Mouse (Mus musculus) hindbrain, embryonic 13.5 days (tissue): ENCODE measurements around the gene Spta1. TPM values are rescaled to one million over a fixed set of nuclear protein-coding genes. Genes with fewer than 3 reads are reported as not detected.

Experiments used
- ATAC-seq: fragments of 200-750 bp; cut with Nextera tagmentation; 2 replicates; pipeline ENCODE4 v1.8.0; 2017; ENCODE audit warnings: moderate TSS enrichment; ENCODE audit not compliant: low FRiP score
- H3K27ac ChIP-seq: fragments of 300-500 bp; sonication (generic); 2 replicates; pipeline ENCODE4 v1.5.1; 2015; ENCODE audit warnings: inconsistent platforms, mild to moderate bottlenecking, moderate library complexity
- H3K27me3 ChIP-seq: fragments of 300-500 bp; sonication (generic); 2 replicates; pipeline ENCODE4 v1.6.1; 2015; ENCODE audit warnings: mild to moderate bottlenecking, inconsistent platforms
- H3K36me3 ChIP-seq: fragments of 300-500 bp; sonication (generic); 2 replicates; pipeline ENCODE4 v1.6.1; 2015; ENCODE audit warnings: mild to moderate bottlenecking, inconsistent platforms
- H3K4me1 ChIP-seq: fragments of 300-500 bp; sonication (generic); replicated peaks from 2 replicates; pipeline ENCODE4 v1.6.1; 2015; ENCODE audit warnings: inconsistent platforms
- H3K4me2 ChIP-seq: fragments of 300-500 bp; sonication (generic); 2 replicates; pipeline ENCODE4 v1.6.1; 2015; ENCODE audit warnings: inconsistent platforms, mild to moderate bottlenecking, moderate library complexity
- H3K4me3 ChIP-seq: fragments of 300-500 bp; sonication (generic); 2 replicates; pipeline ENCODE4 v1.5.1; 2015; ENCODE audit warnings: mild to moderate bottlenecking, inconsistent platforms
- H3K9ac ChIP-seq: fragments of 300-500 bp; sonication (generic); 2 replicates; pipeline ENCODE4 v1.6.1; 2015; ENCODE audit warnings: mild to moderate bottlenecking, inconsistent platforms
- H3K9me3 ChIP-seq: fragments of 300-500 bp; sonication (generic); 2 replicates; pipeline ENCODE4 v1.6.1; 2016; ENCODE audit warnings: inconsistent platforms
- WGBS: fragments of 180-500 bp; shearing (Covaris S2); methylation state at CpG from one replicate; pipeline ENCODE4 v1.1.7; 2015; 5-methylcytosine and 5-hydroxymethylcytosine counted together
- polyA plus RNA-seq: library from polyadenylated mRNA; unstranded; fragments of >200 nt; fragmentation: Nextera tagmentation; extraction: Ambion mirVana; gene quantifications from 2 replicates; pipeline ENCODE4 v1.2.1, GENCODE M21; 2015

The Spta1 gene
- polyA plus RNA-seq, 1 experiment from 2014 or later, result 0.16 TPM

DNA sequence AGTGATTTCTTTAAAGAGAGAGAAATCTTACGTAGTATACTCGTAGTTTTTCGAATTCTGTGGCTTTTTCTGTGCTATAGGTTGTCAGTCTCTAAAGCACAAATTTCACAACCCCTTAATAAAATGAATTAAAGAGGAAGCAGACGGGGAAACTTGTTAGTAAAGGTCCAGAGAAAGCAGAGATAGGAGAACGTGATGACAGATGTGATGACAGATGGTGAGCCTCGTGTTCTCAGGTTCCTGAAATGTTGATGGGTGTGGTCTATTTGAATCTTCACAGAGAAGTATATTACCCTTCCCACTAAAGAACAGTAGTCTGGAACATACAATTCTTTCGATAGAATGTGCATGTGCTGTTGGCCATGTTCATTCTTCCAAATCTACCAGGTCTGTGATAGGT lies 32.1 kb downstream of the Spta1 start:
- 82% methylated on average over 7 of the region's 7 CpGs for WGBS
- no peak overlapping the region for H3K4me2 ChIP-seq
- no peaks in the 10 kb centered on the region for H3K9me3 ChIP-seq
- H3K4me1 ChIP-seq, result no peaks in the 10 kb centered on the region
- H3K36me3 ChIP-seq, result no peaks in the 10 kb centered on the region
- no peak overlapping the region for H3K4me3 ChIP-seq
- no peak for ATAC-seq
- no peak overlapping the region for H3K9ac ChIP-seq
- no peaks in the 10 kb centered on the region for H3K27me3 ChIP-seq
- no peak overlapping the region for H3K27ac ChIP-seq

DNA sequence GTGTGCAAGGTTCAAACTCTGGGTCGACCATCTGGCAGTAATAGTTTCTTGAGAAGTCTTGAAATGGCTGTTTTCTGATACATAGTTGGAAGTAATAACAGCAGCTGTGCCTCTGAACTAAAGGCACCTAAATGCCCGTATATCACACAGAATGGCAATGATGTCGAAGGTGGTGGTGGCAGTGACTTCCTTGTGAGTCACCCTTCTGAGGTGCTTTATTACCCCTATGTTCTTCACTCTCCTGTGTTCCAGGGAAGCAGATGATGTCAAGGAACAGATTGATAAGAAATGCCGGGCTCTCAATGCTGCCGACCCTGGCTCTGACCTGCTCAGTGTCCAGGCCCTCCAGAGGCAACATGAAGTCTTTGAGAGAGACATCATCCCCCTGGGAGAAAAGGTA lies 39.7 kb downstream of the Spta1 start:
- no peak overlapping the region for H3K4me3 ChIP-seq
- ATAC-seq, result no peak
- H3K27me3 ChIP-seq, result no peaks in the 10 kb centered on the region
- no peaks in the 10 kb centered on the region for H3K4me1 ChIP-seq
- whole genome bisulfite sequencing, result 90% methylated on average over 5 of the region's 5 CpGs
- no peak overlapping the region for H3K9ac ChIP-seq
- H3K36me3 ChIP-seq, result no peaks in the 10 kb centered on the region
- no peaks in the 10 kb centered on the region for H3K9me3 ChIP-seq
- H3K27ac ChIP-seq, result no peak overlapping the region
- H3K4me2 ChIP-seq, result no peak overlapping the region

- H3K27ac ChIP-seq, result no peak overlapping the region
- H3K9ac ChIP-seq, result no peak overlapping the region
- H3K36me3 ChIP-seq, result no peaks in the 10 kb centered on the region
- H3K4me3 ChIP-seq, result no peak overlapping the region
- no peak for ATAC-seq
- H3K4me2 ChIP-seq, result no peak overlapping the region
- 82% methylated on average over 8 of the region's 8 CpGs for WGBS
- no peaks in the 10 kb centered on the region for H3K4me1 ChIP-seq
- no peaks in the 10 kb centered on the region for H3K9me3 ChIP-seq
- H3K27me3 ChIP-seq, result no peaks in the 10 kb centered on the region
Observed at GRCm38 (mm10) chr1:174215270-174216038, 42.9 kb downstream of the Spta1 start.

GRCm38 (mm10) chr1:174216528-174217204 lies 44.1 kb downstream of the Spta1 start:
- no peak overlapping the region for H3K27ac ChIP-seq
- H3K4me3 ChIP-seq, result no peak overlapping the region
- no peaks in the 10 kb centered on the region for H3K27me3 ChIP-seq
- no peak for ATAC-seq
- H3K9me3 ChIP-seq, result no peaks in the 10 kb centered on the region
- H3K4me2 ChIP-seq, result no peak overlapping the region
- H3K4me1 ChIP-seq, result no peaks in the 10 kb centered on the region
- H3K36me3 ChIP-seq, result no peaks in the 10 kb centered on the region
- H3K9ac ChIP-seq, result no peak overlapping the region
- 93% methylated on average over 7 of the region's 8 CpGs for WGBS

DNA sequence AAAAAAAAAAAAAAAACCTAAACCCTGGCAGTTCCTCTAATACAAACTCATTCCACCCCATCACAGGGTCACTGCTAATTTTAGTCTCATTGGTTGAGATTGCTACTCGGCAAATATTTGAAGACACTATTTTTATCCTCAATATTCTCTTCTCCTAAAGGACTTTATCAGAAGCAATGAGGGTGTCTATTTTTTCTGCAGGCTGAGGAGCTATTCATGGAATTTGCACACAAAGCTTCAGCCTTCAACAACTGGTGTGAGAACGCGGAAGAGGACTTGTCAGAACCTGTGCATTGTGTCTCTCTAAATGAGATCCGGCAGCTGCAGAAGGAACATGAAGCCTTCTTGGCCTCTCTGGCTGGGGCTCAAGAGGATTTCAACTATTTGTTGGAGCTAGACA lies 67.3 kb downstream of the Spta1 start:
- H3K4me2 ChIP-seq, result no peak overlapping the region
- no peak for ATAC-seq
- 92% methylated on average over 4 of the region's 4 CpGs for WGBS

GRCm38 (mm10) chr1:174244621-174245020 lies 72.0 kb downstream of the Spta1 start:
- WGBS, result 87% methylated on average over 2 of the region's 2 CpGs

More for the DNA sequence above, 67.3 kb downstream of the Spta1 start:
- Histone ChIP-seq H3K9ac (no peak overlapping the region), H3K27me3 (no peaks in the 10 kb centered on the region), H3K36me3 (no peaks in the 10 kb centered on the region), H3K4me1 (no peaks in the 10 kb centered on the region), H3K27ac (no peak overlapping the region), H3K9me3 (no peaks in the 10 kb centered on the region), H3K4me3 (no peak overlapping the region)

DNA sequence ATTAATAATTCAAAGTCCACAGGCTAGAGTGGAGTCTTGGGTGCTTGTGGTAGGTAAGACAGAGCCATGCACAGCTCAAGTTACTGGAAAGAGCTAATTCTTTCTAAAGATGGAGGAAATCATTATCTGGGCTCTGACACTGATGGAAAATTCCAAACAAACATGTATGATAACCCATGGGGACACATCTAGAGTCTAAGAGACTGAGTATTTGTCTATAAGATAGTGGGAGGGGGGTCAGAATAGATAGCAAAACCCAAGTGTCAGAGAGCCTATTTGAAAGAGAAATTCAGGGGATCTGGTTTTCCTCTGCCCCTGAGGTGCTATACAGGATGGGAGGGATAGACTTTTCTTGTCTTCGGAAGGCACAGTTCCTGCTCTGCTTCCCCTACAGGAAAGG lies 73.5 kb downstream of the Spta1 start:
- H3K4me3 ChIP-seq, result no peak overlapping the region
- WGBS, result 88% methylated on average over 1 of the region's 1 CpGs
- no peak for ATAC-seq
- no peaks in the 10 kb centered on the region for H3K27me3 ChIP-seq
- no peaks in the 10 kb centered on the region for H3K4me1 ChIP-seq
- H3K4me2 ChIP-seq, result no peak overlapping the region
- H3K36me3 ChIP-seq, result no peaks in the 10 kb centered on the region
- H3K9me3 ChIP-seq, result no peaks in the 10 kb centered on the region
- no peak overlapping the region for H3K27ac ChIP-seq
- H3K9ac ChIP-seq, result no peak overlapping the region

More at GRCm38 (mm10) chr1:174244621-174245020, 72.0 kb downstream of the Spta1 start:
- Histone ChIP-seq H3K4me1 (no peaks in the 10 kb centered on the region), H3K9ac (no peak overlapping the region), H3K27ac (no peak overlapping the region), H3K27me3 (no peaks in the 10 kb centered on the region), H3K4me2 (no peak overlapping the region), H3K4me3 (no peak overlapping the region), H3K9me3 (no peaks in the 10 kb centered on the region), H3K36me3 (no peaks in the 10 kb centered on the region)
- no peak for ATAC-seq

DNA sequence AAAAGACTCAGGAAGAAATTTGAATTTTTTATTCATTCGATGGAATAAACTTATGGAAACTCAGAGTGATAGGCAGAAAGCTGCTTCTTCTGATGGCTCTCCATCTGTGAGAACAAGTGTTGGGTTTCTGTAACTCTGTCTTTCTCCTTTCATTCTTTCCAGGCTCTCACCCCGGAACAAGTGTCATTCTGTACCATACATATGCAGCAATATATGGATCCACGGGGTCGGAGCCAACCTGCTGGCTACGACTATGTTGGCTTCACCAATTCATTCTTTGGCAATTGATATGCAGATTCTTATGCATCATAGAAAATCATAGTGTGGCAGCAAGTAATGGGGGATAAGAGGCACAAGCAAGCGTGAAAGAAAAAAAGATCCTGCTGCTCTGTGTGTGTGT lies 74.6 kb downstream of the Spta1 start:
- Histone ChIP-seq H3K9ac (no peak overlapping the region), H3K27ac (no peak overlapping the region), H3K4me1 (no peaks in the 10 kb centered on the region), H3K36me3 (no peaks in the 10 kb centered on the region), H3K27me3 (no peaks in the 10 kb centered on the region), H3K4me2 (no peak overlapping the region), H3K4me3 (no peak overlapping the region), H3K9me3 (no peaks in the 10 kb centered on the region)
- WGBS, result 80% methylated on average over 6 of the region's 6 CpGs
- no peak for ATAC-seq

DNA sequence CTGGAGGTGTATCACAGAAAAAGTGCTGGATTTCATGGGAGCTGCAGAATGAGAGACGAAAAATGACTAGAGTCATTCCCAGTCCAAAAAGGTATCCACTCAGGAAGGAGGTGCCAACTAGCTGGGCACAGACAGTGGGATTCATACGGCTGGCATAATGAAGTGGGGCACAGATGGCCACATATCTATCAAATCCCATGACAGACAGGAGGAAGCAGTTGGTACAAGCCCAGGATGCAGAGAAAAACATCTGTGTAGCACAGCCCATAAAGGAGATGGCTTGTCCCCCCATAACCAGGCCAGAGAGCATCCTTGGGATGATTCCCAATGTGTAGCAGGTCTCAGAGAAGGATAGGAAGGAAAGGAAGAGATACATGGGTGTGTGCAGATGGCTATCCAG lies 77.8 kb downstream of the Spta1 start:
- WGBS, result 82% methylated on average over 2 of the region's 2 CpGs
- no peaks in the 10 kb centered on the region for H3K36me3 ChIP-seq
- no peak for ATAC-seq

GRCm38 (mm10) chr1:174251961-174252360 lies 79.4 kb downstream of the Spta1 start, which contains the start of gene Olfr419:
Gene Olfr419 (minus strand): TSS chr1:174252061.
- no peak within 1 kb of the TSS for H3K4me2 ChIP-seq
- ATAC-seq, result no peak
- no peak within 1 kb of the TSS for H3K4me3 ChIP-seq
- H3K9me3 ChIP-seq, result no peaks in the 10 kb centered on the region
- no peak within 1 kb of the TSS for H3K27ac ChIP-seq
- H3K36me3 ChIP-seq, result no peaks in the 10 kb centered on the region
- H3K27me3 ChIP-seq, result no peaks in the 10 kb centered on the region
- WGBS, result 82% methylated on average over 3 of the region's 3 CpGs
- H3K9ac ChIP-seq, result no peak within 1 kb of the TSS
- H3K4me1 ChIP-seq, result no peaks in the 10 kb centered on the region

More for the DNA sequence above, 77.8 kb downstream of the Spta1 start:
- Histone ChIP-seq H3K9ac (no peak overlapping the region), H3K9me3 (no peaks in the 10 kb centered on the region), H3K4me1 (no peaks in the 10 kb centered on the region), H3K4me2 (no peak overlapping the region), H3K4me3 (no peak overlapping the region), H3K27me3 (no peaks in the 10 kb centered on the region), H3K27ac (no peak overlapping the region)

DNA sequence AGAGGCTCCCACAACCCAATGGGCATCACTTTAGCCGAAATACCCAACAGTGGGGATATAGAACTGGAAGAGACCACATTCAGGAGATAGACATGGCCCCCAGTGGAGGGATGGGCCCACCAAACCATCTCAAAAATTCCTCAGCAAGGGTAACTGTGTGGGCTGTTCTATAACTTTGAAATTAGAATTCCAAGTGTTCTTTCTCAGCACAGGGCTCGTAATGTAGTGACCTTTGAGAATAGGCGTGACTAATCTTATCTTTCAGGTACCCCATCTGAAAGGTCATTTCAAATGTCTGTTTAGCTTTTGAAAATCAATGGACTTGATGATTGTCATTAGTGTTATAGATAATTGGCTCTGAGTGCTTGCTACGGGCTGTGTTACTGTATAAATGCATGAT lies 95.2 kb downstream of the Spta1 start:
- no peak overlapping the region for H3K27ac ChIP-seq
- H3K4me1 ChIP-seq, result no peaks in the 10 kb centered on the region
- H3K9me3 ChIP-seq, result no peaks in the 10 kb centered on the region
- no peaks in the 10 kb centered on the region for H3K27me3 ChIP-seq
- H3K4me3 ChIP-seq, result no peak overlapping the region
- no peak overlapping the region for H3K9ac ChIP-seq
- H3K4me2 ChIP-seq, result no peak overlapping the region
- WGBS, result 87% methylated on average over 4 of the region's 4 CpGs
- H3K36me3 ChIP-seq, result no peaks in the 10 kb centered on the region
- no peak for ATAC-seq

GRCm38 (mm10) chr1:174269162-174269561 lies 96.6 kb downstream of the Spta1 start:
- H3K4me1 ChIP-seq, result no peaks in the 10 kb centered on the region
- no peaks in the 10 kb centered on the region for H3K9me3 ChIP-seq
- H3K36me3 ChIP-seq, result no peaks in the 10 kb centered on the region
- no peak overlapping the region for H3K4me3 ChIP-seq
- ATAC-seq, result no peak
- no peak overlapping the region for H3K27ac ChIP-seq
- H3K4me2 ChIP-seq, result no peak overlapping the region
- 80% methylated on average over 4 of the region's 4 CpGs for WGBS
- no peak overlapping the region for H3K9ac ChIP-seq
- no peaks in the 10 kb centered on the region for H3K27me3 ChIP-seq

- Histone ChIP-seq H3K9me3 (no peaks in the 10 kb centered on the region), H3K4me3 (no peak overlapping the region), H3K4me1 (no peaks in the 10 kb centered on the region), H3K36me3 (no peaks in the 10 kb centered on the region), H3K9ac (no peak overlapping the region), H3K27ac (no peak overlapping the region), H3K27me3 (no peaks in the 10 kb centered on the region), H3K4me2 (no peak overlapping the region)
- 81% methylated on average over 3 of the region's 3 CpGs for WGBS
- no peak for ATAC-seq
Observed at GRCm38 (mm10) chr1:174270643-174271042, 98.1 kb downstream of the Spta1 start.
